ENCODE assay signal across 1 mouse cellular context in the genomic region with DNA sequence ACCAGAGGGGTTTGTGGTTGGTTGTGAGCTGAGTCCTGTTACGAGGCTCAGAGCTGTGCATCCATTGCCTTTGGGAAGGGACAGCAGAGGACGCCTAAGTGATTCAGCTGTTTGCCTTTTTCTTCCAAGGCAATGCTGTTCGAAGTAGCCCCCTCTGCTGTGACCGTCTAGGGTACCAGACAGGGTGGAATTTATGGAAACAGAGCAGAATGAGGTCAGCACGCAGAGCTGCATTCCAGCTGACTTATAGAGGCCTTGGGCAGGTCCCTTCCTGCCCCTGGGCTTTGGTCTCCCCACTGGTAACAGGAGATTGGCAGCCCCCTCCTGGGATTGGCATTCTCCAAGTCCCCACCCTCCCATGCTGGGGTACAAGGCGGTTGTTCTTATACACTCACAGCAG.
TF ChIP-seq lines count a peak whose summit lies in the region.

No protein-coding gene starts in this region.

TF ChIP-seq in ES-E14, 5 proteins besides CTCF, POLR2A, EP300 and RAD21:
- no peak for TF ChIP-seq CHD2 (IDR thresholded peaks at IDR 0.05; ENCODE audit: low read depth, low read length)
- no peak for TF ChIP-seq HCFC1 (IDR thresholded peaks at IDR 0.05; ENCODE audit: borderline replicate concordance, insufficient read depth, low read length)
- no peak for TF ChIP-seq MAFK (IDR thresholded peaks at IDR 0.05; ENCODE audit: insufficient read depth, low read depth, low read length)
- TF ChIP-seq ZNF384 (IDR thresholded peaks at IDR 0.05; ENCODE audit: low read depth, low read length): no peak
- TF ChIP-seq ZC3H11A (IDR thresholded peaks at IDR 0.05; ENCODE audit: borderline replicate concordance, low read depth, low read length): no peak
